Mouse (Mus musculus) neural tube, embryonic 10.5 days (tissue): ENCODE measurements at regions not wholly inside any gene's neighbourhood (a gene's known extent, or its start where the extent isn't known, plus 50 kb on each side); places are given as distances from the start of the nearest gene placed in this dataset.

Source experiments
- DNase-seq: peaks from one replicate; pipeline ENCODE4 v3.0.0-alpha.2; 2017; ENCODE audit warnings: low spot score; ENCODE audit errors: extremely low spot score

DNA sequence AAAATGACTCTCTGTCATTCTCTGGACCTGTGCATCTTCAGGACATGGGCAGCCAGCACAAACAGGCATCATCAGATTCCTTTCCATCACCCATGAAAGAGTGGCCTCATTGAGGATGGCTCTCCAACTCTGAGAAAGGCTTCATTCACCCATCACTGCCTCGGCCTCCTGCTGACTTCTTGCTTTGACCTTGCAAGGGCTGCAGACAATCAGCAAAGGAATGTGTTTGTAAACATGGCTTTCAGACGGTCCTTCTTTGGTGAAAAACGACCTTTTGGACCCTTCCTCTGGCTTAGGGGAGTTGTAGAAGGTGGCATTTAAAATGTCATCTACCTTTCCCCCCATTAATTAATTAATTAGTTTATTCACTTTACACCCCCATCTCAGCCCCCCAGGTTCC is 134.3 kb downstream of the Moxd1 start:
- DNase-seq = no peak

DNA sequence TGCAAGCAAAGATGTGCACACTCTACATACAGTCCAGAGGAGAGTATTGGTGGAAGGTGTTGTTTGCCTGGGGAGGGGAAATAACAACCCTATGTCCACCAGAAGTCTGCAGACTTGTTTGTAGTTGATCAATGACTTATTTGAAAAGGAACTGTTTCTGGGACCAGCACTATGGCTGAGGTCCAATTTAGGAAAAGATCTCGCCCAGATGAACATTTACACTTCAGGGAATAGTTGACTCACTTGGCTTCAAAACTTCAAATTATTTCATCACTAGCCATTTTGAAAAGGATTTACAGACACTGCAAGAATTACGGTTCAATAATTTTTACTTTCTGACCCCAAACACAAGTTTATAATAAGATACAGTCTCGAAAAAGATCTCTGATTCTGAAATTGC is 138.1 kb downstream of the Moxd1 start:
- no peak for DNase-seq

DNA sequence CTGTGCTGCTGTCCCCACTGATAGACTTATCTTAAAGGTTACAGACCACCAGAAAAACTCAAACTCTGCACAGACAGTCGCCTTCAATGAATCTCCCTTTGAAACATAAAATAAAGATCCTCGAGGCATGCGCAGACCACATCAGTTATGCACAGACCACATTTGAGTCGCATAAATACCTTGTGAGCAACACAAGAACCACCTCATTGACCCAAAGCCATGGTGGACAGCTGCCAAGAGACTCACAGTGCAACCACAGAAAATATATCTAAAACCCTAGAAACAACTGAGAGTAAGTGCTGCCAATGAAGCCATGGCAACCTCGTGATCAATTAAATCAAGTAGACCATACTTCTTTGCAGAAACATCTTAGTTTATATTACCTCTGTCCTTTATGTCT is 142.1 kb downstream of the Moxd1 start:
- DNase-seq = no peak

- DNase-seq = no peak
These were observed 143.7 kb downstream of the Moxd1 start for GRCm38 (mm10) chr10:24367010-24367409.

GRCm38 (mm10) chr10:24373957-24374356 is 150.6 kb downstream of the Moxd1 start:
- no peak for DNase-seq

GRCm38 (mm10) chr10:24379291-24379690 is 156.0 kb downstream of the Moxd1 start:
- no peak for DNase-seq

- DNase-seq = no peak
These were observed 157.4 kb downstream of the Moxd1 start for GRCm38 (mm10) chr10:24380478-24381273.

DNA sequence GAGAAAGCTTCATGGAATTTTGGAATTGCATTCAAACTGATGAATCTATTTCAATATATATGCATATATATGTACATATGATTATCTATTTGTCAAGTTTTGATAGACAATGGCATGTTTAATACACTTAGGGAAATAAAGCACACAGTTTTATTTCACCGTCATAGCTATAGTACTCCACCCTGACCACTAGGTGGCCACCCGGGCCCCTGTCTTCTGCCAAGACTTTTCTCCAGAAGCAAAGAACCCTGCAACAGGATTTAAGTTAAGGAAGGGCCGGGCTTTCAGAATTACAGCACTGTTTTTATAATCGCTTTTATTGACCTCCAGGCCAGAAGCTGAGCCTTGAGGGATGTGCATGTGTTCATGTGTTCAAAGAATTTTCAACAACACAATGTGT is 158.6 kb downstream of the Moxd1 start:
- DNase-seq = no peak

DNA sequence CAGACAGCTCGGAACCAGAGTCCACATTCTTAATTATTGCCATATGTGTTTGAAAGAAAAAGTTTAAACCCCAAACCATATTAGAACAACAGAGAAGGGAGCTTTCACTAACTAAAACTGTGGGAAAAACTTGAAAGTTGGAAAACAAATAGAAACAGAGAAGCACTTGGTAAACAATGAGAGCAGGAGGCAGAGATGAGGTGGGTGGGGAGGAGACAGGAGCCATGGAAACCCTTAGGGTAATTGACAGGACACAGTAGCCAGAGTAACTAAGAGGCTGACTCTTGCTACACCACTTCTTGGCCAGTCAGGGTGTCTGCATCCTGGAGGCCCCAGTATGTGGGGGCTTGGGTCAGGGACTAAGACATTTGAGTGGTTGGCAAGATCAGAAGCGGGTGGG is 160.7 kb downstream of the Moxd1 start:
- DNase-seq = no peak

GRCm38 (mm10) chr10:24388229-24388628 is 164.9 kb downstream of the Moxd1 start:
- no peak for DNase-seq

DNA sequence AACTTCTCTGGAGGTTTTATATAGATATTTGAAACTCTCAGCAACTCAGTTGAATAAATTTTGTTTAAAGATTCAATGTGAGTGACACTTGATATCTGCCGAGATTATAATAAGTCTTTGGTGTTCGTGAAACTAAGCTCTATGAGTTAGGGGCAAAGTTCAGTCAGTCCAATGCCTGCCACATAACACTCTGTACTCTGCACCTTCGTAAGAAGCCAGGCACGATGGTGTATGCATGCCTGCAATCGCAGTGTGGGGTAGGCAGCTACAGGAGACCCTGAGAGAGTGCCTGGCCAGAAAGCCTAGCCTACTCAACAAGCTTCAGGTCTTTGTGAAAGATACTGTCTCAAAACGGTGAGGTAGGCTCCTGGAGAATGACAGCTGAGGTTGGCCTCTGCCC is 167.7 kb downstream of the Moxd1 start:
- DNase-seq = no peak

DNA sequence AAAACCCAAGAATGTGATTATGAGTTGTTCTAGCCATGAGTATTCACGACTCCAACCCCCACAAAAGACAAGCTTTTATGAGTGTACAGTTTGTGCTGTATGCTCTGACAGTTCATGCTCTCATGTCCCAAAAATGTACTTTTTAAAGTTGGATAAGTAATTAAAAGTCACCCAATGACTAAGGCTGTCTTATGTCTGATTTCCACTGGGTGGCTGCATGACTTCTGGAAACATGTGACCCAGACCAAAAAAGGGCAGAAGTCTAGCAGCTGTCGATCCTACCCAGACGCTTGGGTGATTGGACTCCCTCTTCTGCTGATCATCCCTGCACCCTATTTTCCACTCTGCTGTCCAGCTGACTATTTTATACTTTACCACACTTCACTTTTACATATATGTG is 168.7 kb downstream of the Moxd1 start:
- no peak for DNase-seq

DNA sequence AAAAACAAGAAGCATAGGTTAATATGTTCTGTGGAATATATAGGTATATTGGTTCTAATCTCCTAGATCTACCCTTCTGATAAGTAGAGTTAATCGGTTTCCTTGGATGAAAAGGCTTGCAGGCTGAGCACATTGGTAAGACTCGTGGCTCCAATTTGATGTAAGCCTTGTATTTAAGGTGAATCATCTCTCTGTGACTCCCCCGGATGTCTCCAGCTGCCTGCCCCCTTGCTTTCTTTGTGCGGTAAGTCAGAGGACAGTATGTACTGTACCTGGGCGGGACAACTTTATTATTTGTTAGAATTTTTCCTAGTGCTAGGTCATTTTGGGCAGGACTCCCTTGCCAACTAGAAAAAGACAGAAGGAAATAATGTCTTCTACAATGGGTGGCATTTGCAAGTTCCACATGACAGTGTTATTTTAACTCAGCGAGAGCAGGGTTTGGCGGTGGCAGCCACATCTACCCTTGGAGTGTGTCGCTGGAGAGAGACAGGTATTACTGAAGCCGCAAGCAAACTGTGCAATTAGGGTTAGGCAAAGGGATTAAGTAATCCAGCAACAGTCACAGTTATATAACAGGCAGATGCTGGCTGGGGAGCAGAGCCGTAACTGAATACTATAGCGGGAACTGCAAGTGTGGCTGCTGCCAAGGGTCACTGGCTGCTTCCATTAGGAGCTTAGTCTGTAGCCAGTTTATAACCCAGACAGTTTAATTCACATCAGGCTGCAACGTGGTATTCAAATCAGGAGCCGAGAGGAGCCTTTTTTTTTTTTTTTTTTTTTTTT is 172.9 kb downstream of the Moxd1 start:
- no peak for DNase-seq

GRCm38 (mm10) chr10:24397125-24397524 is 173.8 kb downstream of the Moxd1 start:
- DNase-seq = no peak

GRCm38 (mm10) chr10:24404851-24405250 is 181.5 kb downstream of the Moxd1 start:
- DNase-seq = no peak

DNA sequence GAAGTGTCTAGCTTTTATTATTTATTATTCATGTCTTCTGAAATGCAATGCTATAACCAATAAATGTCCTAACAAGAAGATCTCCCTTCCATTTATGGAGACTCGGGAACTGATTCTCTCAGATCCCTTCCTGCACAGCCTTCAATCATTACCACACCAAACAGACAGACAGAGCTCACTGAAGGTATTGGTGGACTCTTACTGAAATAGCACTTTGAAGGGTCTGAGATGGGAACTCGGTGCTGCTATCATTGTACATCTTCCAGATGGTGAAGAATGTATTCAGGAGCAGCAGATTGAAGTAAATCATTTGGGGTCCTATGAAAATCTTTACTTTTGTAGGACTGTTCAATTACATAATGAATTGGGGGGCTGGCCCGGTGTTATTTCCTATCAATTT is 183.6 kb downstream of the Moxd1 start:
- no peak for DNase-seq

GRCm38 (mm10) chr10:24407411-24408227 is 184.3 kb downstream of the Moxd1 start:
- no peak for DNase-seq

- DNase-seq = peak; percentile 22
These were observed 185.3 kb upstream of the Ccn2 start for GRCm38 (mm10) chr10:24409976-24410375.

GRCm38 (mm10) chr10:24410885-24411284 is 184.4 kb upstream of the Ccn2 start:
- no peak for DNase-seq

DNA sequence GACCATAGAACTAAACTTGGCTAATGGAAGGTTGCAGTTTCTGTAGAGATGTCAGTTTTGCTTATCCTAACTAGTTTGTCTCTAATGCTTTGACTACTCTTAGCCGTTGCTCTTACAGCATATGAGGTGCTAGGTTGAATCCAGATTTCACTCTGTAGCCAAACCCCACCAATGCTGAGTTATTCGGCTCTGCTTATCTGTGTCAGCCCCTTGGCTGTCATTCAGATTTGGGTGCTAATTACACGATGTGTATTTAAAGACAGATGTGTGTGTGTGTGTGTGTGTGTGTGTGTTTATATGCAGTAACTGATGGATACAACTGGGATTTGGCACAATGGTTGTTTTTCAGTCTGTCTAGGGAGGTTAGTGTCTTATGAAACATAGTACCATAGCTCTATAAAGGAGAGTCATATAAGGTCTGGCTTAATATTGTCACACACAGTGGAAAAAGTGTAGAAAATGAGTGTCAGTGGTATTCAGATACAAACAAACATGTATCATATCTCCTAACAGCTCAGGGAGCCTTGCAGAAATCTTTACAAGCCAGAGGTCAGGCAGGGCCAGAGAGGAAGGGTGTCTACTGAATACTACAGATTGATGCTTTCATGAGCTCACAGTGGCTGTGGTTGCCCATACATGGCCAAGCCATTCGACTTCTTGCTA is 172.6 kb upstream of the Ccn2 start:
- no peak for DNase-seq

DNA sequence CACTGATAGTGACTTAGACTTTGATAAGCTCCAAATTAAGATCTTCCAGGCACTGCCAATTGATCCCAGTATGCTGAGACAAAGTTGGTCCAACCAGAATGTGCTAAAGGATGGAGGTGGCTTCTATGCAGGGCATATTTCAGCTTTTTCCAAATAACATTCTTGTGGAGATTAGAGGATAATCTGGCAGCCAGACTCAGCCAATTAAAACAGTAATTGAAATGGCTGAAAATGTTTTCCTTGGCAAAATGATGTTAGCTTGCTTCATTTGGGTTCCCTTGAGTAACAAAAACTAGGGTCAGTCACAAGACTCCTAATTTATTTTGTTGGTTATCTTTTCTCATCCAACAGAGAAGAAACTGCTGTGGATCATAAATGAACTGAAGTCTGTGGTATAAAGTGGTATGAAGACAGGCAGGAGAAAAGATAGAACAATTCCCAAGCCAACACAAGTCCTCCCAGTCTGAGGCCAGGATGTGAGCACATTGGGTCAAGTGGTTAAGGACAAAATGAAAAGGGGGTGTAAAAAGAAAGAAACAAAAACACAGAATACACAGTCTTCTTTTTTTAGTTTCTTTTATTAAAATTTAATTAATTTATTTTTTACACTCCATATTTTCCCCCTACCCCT is 161.4 kb upstream of the Ccn2 start:
- no peak for DNase-seq
